Mouse (Mus musculus): ENCODE results near the gene Sirt1.

Sirt1 gene

GRCm38 (mm10) chr10:63336901-63337300 is 44.6 kb downstream of the Sirt1 start:
- no peak for DNase-seq (ENCODE audit: low read depth, low spot score)

- no peak for DNase-seq (ENCODE audit: low read depth, low spot score)
Measured at GRCm38 (mm10) chr10:63327091-63327490, 54.4 kb downstream of the Sirt1 start.

DNA sequence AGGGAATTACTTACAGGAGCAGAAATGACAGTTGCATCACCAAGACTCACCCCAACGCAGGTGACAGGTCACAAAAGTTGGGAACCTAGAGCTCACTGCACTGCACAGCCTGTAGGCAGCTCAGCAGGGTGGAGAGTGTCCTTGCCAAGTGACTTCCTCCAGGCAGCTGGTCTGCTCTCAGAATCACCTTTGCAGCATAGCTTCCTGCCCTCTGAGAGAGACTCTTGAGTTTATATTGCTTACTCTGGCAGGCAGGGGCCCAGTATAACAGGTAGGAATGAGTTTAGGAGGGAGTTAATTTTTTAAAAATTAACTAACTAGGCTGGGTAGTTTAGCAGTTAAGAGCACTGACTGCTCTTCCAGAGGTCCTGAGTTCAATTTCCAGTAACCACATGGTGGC is 67.8 kb downstream of the Sirt1 start:
- no peak for DNase-seq (ENCODE audit: low read depth, low spot score)

DNA sequence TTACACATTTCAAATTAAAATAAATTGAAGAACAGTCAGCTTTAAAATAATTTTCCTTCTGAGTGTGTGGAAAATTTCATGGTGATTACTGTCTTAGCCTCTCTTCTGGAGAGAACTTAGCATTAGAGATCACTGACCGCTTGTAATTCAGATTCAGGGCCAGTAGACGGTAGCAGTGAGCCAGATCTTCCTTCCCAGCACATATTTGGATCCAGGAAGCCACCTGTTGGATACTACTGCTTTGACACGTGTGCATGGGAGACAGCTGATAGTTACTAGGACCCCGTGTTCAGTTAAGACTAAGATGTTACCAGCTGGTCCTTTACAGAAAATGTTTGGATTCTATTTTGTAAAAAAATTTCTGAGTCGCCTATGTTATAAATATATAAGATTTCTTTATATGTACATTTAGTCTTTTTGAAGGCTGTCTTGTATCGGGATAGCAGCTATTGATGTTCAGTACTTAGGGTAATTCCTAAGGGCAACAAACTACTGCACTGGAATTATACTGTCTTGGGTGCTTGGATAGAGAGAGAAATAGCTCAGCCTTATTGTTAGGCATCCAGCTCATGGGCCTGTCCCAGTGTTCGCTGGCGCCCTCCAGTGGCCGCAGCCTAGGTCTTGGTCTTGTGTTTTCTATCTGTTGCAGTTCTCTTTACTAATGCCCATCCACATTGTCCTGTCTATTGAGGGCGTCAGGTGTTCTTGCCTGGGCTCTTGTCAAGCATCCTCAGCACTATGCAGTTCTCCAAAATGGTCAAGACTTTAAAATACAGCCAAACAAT is 72.7 kb downstream of the Sirt1 start:
- DNase-seq (ENCODE audit: low read depth, low spot score), result peak; percentile 83

DNA sequence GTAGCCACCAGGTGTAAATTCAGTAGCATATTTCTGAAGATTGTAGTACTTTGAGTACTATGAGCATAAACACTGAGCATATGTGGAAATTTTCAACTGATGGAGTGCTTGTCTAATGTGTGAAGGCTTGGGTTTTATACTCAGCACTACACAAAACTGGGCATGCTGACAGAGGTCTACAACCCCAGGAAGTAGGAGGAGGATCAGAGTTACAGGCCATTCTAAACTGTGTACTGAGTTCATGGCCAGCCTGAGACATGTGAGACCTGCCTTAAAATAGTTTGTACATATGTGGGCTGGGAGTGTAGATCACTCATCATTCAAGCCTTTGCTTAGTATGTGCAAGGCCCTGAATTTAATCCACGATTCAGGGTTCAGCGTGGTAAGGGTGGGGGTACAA is 79.1 kb downstream of the Sirt1 start:
- DNase-seq (ENCODE audit: low read depth, low spot score), result no peak

GRCm38 (mm10) chr10:63282846-63283245 is 98.7 kb downstream of the Sirt1 start:
- DNase-seq (ENCODE audit: low read depth, low spot score), result no peak

DNA sequence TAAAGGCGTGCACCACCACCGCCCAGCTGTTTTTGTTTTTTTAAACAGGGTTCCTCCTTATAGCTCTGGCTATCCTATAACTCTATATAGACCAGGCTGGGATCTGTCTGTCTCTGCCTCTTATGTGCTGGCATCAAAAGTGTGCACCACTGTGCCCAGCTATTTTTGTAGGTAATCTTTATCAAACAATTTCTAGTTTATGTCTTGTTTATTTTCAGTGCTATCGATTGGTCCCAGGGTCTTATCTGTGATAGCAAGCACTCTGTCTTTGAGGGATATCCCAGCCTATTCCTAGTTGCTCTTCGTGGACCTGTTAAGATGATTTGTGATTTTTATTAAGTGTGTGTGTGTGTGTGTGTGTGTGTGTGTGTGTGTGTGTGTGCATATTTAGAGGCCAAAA is 99.1 kb downstream of the Sirt1 start:
- no peak for DNase-seq (ENCODE audit: low read depth, low spot score)

DNA sequence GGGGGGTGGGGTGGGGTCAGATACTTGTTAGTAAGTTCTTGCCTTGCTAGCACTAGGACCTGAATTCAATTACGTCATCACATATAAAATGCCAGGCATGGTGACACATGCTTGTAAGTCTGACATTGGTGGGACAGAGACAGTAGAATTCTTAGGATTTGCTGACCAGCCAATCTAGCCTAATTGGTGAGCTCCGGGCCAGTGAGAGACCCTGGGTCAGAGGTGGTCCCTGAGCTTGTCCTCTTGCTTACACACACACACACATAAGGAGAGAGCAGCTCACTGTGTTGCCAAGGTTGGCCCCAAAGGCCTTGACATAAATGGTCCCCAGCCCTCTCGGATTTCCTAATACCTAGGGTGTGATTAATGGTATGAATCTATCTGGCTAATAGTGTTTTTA is 101.7 kb downstream of the Sirt1 start:
- no peak for DNase-seq (ENCODE audit: low read depth, low spot score)

GRCm38 (mm10) chr10:63277010-63277409 is 104.5 kb downstream of the Sirt1 start:
- no peak for DNase-seq (ENCODE audit: low read depth, low spot score)

DNA sequence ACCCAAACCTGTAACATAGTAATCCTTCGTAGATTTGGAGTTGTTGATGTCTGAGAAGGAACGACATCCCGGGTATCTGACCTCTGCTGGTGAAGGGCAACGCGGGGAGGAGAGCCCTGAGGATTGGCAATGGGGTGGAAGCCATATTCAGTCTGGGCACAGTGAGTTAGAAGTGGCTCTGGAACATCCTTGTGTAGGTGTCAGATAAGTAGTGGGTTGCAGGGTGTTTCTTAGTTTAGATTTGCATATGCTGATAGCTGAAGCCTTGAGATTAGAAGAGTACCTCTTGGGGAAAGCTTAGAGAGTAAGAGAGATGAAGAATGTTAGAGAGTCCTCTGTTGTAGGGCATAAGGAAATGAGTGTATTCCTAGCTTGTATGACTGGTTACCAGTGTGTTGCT is 108.6 kb downstream of the Sirt1 start:
- DNase-seq (ENCODE audit: low read depth, low spot score), result no peak

GRCm38 (mm10) chr10:63272401-63272800 is 109.1 kb downstream of the Sirt1 start:
- peak; percentile 49 for DNase-seq (ENCODE audit: low read depth, low spot score)
